Mouse (Mus musculus) lung, adult 18-20 months (tissue): Measurements from ENCODE around the gene Adck1.

ENCODE experiments used
- DNase-seq, 2 experiments: peaks; one replicate each; pipeline ENCODE4 v3.0.0; 2022; ENCODE audit warnings: mixed read lengths in 2 of 2

The Adck1 gene

DNA sequence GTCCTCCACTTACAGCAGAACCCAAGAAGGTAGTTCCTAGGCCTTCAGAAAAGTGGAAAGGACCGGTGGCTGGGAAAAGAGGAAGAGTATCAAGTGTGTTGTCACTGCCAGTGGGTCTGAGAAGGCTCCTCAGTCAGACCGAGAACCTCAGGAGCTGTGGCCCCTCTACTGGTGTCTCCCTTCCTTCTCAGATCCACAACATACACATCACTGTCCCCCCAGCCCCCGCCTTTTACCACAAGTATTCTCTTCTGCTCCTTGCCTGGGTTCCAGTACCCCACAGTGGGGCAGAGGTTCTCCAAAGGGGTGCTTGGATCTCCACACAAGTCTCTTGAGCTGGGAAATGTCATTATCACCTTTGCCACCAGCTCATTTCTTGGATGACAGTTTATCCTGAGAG, 115.5 kb downstream of the Adck1 start:
- DNase-seq, result no peak

- no peak for DNase-seq
Measured at GRCm38 (mm10) chr12:88476702-88477101, 116.3 kb downstream of the Adck1 start.

GRCm38 (mm10) chr12:88481657-88482056, 121.3 kb downstream of the Adck1 start:
- DNase-seq, result no peak

DNA sequence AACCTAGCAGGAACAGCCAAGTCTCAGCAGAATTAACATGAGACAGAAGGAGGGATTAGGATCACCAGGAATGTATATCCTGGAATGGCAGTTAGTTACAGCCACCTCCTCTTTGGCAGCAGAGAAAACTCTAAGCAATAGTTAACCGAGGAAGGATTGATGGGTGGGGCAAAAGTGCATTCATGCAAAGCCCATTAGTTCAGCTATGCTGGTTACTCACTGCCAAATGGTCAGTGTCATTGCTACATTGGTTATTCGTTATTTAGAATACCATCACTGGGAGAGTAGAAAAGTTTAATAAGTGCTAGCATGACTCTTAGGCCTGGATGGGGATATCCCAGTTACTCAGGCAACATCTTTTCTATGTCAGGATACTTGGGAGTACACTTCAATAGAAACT, 130.5 kb downstream of the Adck1 start:
- no peak for DNase-seq
